Mouse (Mus musculus): ENCODE data around the gene Cab39. TPM values are rescaled to one million over a fixed set of nuclear protein-coding genes. Genes with fewer than 3 reads are reported as not detected.

Gene Cab39
- polyA plus RNA-seq, 1 experiment from 2014 or later: 29.2 TPM

- no peak overlapping the region for H3K27ac ChIP-seq (ENCODE audit: low read depth, low read length)
- H3K9me3 ChIP-seq (ENCODE audit: control insufficient read depth, low read length): no peaks in the 10 kb centered on the region
- no peak overlapping the region for H3K9ac ChIP-seq (ENCODE audit: low read depth, low read length)
- 49% methylated on average over 10 of the region's 10 CpGs for WGBS
- no peaks in the 10 kb centered on the region for H3K4me1 ChIP-seq (replicated peaks; ENCODE audit: control insufficient read depth, insufficient read depth, low read length)
- ATAC-seq (replicated peaks; ENCODE audit: low FRiP score): no peak
- no peak for DNase-seq (ENCODE audit: low spot score)
- H3K4me2 ChIP-seq: no peak overlapping the region
- H3K27me3 ChIP-seq (replicated peaks; ENCODE audit: control insufficient read depth, insufficient read depth, low read length): no peaks in the 10 kb centered on the region
- H3K4me3 ChIP-seq (ENCODE audit: low read depth, low read length): no peak overlapping the region
- no peaks in the 10 kb centered on the region for H3K36me3 ChIP-seq (ENCODE audit: control insufficient read depth, insufficient read depth, low read length)
These were observed 17.1 kb upstream of the Cab39 start for GRCm38 (mm10) chr1:85776154-85776553.

- no peaks in the 10 kb centered on the region for H3K9me3 ChIP-seq (ENCODE audit: control insufficient read depth, low read length)
- DNase-seq (ENCODE audit: low spot score) (no peak), ATAC-seq (replicated peaks; ENCODE audit: low FRiP score) (no peak)
- H3K4me3 ChIP-seq (ENCODE audit: low read depth, low read length): no peak within 1 kb of the TSS
- no peaks in the 10 kb centered on the region for H3K4me1 ChIP-seq (replicated peaks; ENCODE audit: control insufficient read depth, insufficient read depth, low read length)
- H3K36me3 ChIP-seq (ENCODE audit: control insufficient read depth, insufficient read depth, low read length): no peaks in the 10 kb centered on the region
- H3K4me2 ChIP-seq: no peak within 1 kb of the TSS
- H3K27me3 ChIP-seq (replicated peaks; ENCODE audit: control insufficient read depth, insufficient read depth, low read length): no peaks in the 10 kb centered on the region
- WGBS: 88% methylated on average over 4 of the region's 4 CpGs
- no peak within 1 kb of the TSS for H3K27ac ChIP-seq (ENCODE audit: low read depth, low read length)
- no peak within 1 kb of the TSS for H3K9ac ChIP-seq (ENCODE audit: low read depth, low read length)
These were observed 14.8 kb upstream of the Cab39 start, which contains the start of gene A630001G21Rik for GRCm38 (mm10) chr1:85778436-85778835. TSS of gene A630001G21Rik (minus strand) at chr1:85778643.

GRCm38 (mm10) chr1:85779012-85779411 is 14.2 kb upstream of the Cab39 start:
- no peak overlapping the region for H3K4me2 ChIP-seq
- no peaks in the 10 kb centered on the region for H3K36me3 ChIP-seq (ENCODE audit: control insufficient read depth, insufficient read depth, low read length)
- no peaks in the 10 kb centered on the region for H3K4me1 ChIP-seq (replicated peaks; ENCODE audit: control insufficient read depth, insufficient read depth, low read length)
- H3K27me3 ChIP-seq (replicated peaks; ENCODE audit: control insufficient read depth, insufficient read depth, low read length): no peaks in the 10 kb centered on the region
- WGBS: 66% methylated on average over 3 of the region's 3 CpGs
- no peak overlapping the region for H3K27ac ChIP-seq (ENCODE audit: low read depth, low read length)
- ATAC-seq (replicated peaks; ENCODE audit: low FRiP score): no peak
- no peak overlapping the region for H3K4me3 ChIP-seq (ENCODE audit: low read depth, low read length)
- H3K9me3 ChIP-seq (ENCODE audit: control insufficient read depth, low read length): no peaks in the 10 kb centered on the region
- no peak for DNase-seq (ENCODE audit: low spot score)
- no peak overlapping the region for H3K9ac ChIP-seq (ENCODE audit: low read depth, low read length)

GRCm38 (mm10) chr1:85779428-85780180 is 13.6 kb upstream of the Cab39 start:
- H3K27me3 ChIP-seq (replicated peaks; ENCODE audit: control insufficient read depth, insufficient read depth, low read length): no peaks in the 10 kb centered on the region
- DNase-seq (ENCODE audit: low spot score) (no peak), ATAC-seq (replicated peaks; ENCODE audit: low FRiP score) (peak; percentile 71)
- no peak overlapping the region for H3K4me2 ChIP-seq
- no peaks in the 10 kb centered on the region for H3K9me3 ChIP-seq (ENCODE audit: control insufficient read depth, low read length)
- no peak overlapping the region for H3K9ac ChIP-seq (ENCODE audit: low read depth, low read length)
- no peaks in the 10 kb centered on the region for H3K36me3 ChIP-seq (ENCODE audit: control insufficient read depth, insufficient read depth, low read length)
- no peak overlapping the region for H3K4me3 ChIP-seq (ENCODE audit: low read depth, low read length)
- H3K27ac ChIP-seq (ENCODE audit: low read depth, low read length): no peak overlapping the region
- WGBS: 50% methylated on average over 4 of the region's 4 CpGs
- H3K4me1 ChIP-seq (replicated peaks; ENCODE audit: control insufficient read depth, insufficient read depth, low read length): no peaks in the 10 kb centered on the region

GRCm38 (mm10) chr1:85790565-85790964 is 2.7 kb upstream of the Cab39 start:
- ATAC-seq (replicated peaks; ENCODE audit: low FRiP score) (no peak), DNase-seq (ENCODE audit: low spot score) (no peak)
- H3K4me1 ChIP-seq (replicated peaks; ENCODE audit: control insufficient read depth, insufficient read depth, low read length): peaks cover 4% of the 10 kb centered on the region; the same call in 1 of the 2 replicates
- WGBS: 70% methylated on average over 3 of the region's 3 CpGs
- no peak overlapping the region for H3K4me2 ChIP-seq
- no peaks in the 10 kb centered on the region for H3K36me3 ChIP-seq (ENCODE audit: control insufficient read depth, insufficient read depth, low read length)
- no peaks in the 10 kb centered on the region for H3K27me3 ChIP-seq (replicated peaks; ENCODE audit: control insufficient read depth, insufficient read depth, low read length)
- no peak overlapping the region for H3K27ac ChIP-seq (ENCODE audit: low read depth, low read length)
- no peaks in the 10 kb centered on the region for H3K9me3 ChIP-seq (ENCODE audit: control insufficient read depth, low read length)
- H3K4me3 ChIP-seq (ENCODE audit: low read depth, low read length): no peak overlapping the region
- no peak overlapping the region for H3K9ac ChIP-seq (ENCODE audit: low read depth, low read length)

GRCm38 (mm10) chr1:85791476-85791875 is 1.8 kb upstream of the Cab39 start:
- WGBS: 87% methylated on average over 3 of the region's 3 CpGs
- Histone ChIP-seq H3K9ac (ENCODE audit: low read depth, low read length) (no peak overlapping the region), H3K4me3 (ENCODE audit: low read depth, low read length) (no peak overlapping the region), H3K36me3 (ENCODE audit: control insufficient read depth, insufficient read depth, low read length) (no peaks in the 10 kb centered on the region), H3K4me2 (no peak overlapping the region), H3K9me3 (ENCODE audit: control insufficient read depth, low read length) (no peaks in the 10 kb centered on the region), H3K27me3 (replicated peaks; ENCODE audit: control insufficient read depth, insufficient read depth, low read length) (no peaks in the 10 kb centered on the region), H3K27ac (ENCODE audit: low read depth, low read length) (no peak overlapping the region), H3K4me1 (replicated peaks; ENCODE audit: control insufficient read depth, insufficient read depth, low read length) (peaks cover 4% of the 10 kb centered on the region; the same call in 1 of the 2 replicates)
- DNase-seq (ENCODE audit: low spot score) (no peak), ATAC-seq (replicated peaks; ENCODE audit: low FRiP score) (no peak)

GRCm38 (mm10) chr1:85794106-85794771 is 998 bp downstream of the Cab39 start:
- under 1% methylated on average over 38 of the region's 38 CpGs for WGBS

GRCm38 (mm10) chr1:85795196-85795595 is 2.0 kb downstream of the Cab39 start:
- Histone ChIP-seq H3K4me3 (ENCODE audit: low read depth, low read length) (peak overlapping the region; percentile 6; the same call in 1 of the 2 replicates), H3K4me2 (peak overlapping the region; percentile 50), H3K9me3 (ENCODE audit: control insufficient read depth, low read length) (no peaks in the 10 kb centered on the region), H3K27me3 (replicated peaks; ENCODE audit: control insufficient read depth, insufficient read depth, low read length) (no peaks in the 10 kb centered on the region), H3K27ac (ENCODE audit: low read depth, low read length) (no peak overlapping the region), H3K36me3 (ENCODE audit: control insufficient read depth, insufficient read depth, low read length) (no peaks in the 10 kb centered on the region), H3K4me1 (replicated peaks; ENCODE audit: control insufficient read depth, insufficient read depth, low read length) (peaks cover 4% of the 10 kb centered on the region; the same call in 1 of the 2 replicates), H3K9ac (ENCODE audit: low read depth, low read length) (no peak overlapping the region)
- DNase-seq (ENCODE audit: low spot score) (no peak), ATAC-seq (replicated peaks; ENCODE audit: low FRiP score) (no peak)
- 45% methylated on average over 3 of the region's 3 CpGs for WGBS

More at GRCm38 (mm10) chr1:85794106-85794771, 998 bp downstream of the Cab39 start:
- Histone ChIP-seq H3K27ac (ENCODE audit: low read depth, low read length) (peak overlapping the region; percentile 91), H3K4me3 (ENCODE audit: low read depth, low read length) (peak overlapping the region; percentile 97), H3K4me1 (replicated peaks; ENCODE audit: control insufficient read depth, insufficient read depth, low read length) (peaks cover 4% of the 10 kb centered on the region; the same call in 1 of the 2 replicates), H3K9me3 (ENCODE audit: control insufficient read depth, low read length) (no peaks in the 10 kb centered on the region), H3K36me3 (ENCODE audit: control insufficient read depth, insufficient read depth, low read length) (no peaks in the 10 kb centered on the region), H3K4me2 (peak overlapping the region; percentile 85), H3K27me3 (replicated peaks; ENCODE audit: control insufficient read depth, insufficient read depth, low read length) (no peaks in the 10 kb centered on the region), H3K9ac (ENCODE audit: low read depth, low read length) (peak overlapping the region; percentile 97)
- peak; percentile 71 for DNase-seq (ENCODE audit: low spot score)
- ATAC-seq (replicated peaks; ENCODE audit: low FRiP score): peak; percentile 73

All from liver, embryonic 11.5 days (tissue).